Mouse (Mus musculus) heart, postnatal 0 days (tissue): ENCODE measurements at regions not wholly inside any gene's neighbourhood (a gene's known extent, or its start where the extent isn't known, plus 50 kb on each side); places are given as distances from the start of the nearest gene placed in this dataset.

Source experiments
- ATAC-seq: fragments of 200-750 bp; cut with Nextera tagmentation; 2 replicates; pipeline ENCODE4 v1.8.0; 2017; ENCODE audit warnings: low read depth, moderate number of reproducible peaks, moderate library complexity; ENCODE audit not compliant: insufficient read depth
- DNase-seq: peaks from one replicate; pipeline ENCODE4 v3.0.0-alpha.2; 2016; ENCODE audit warnings: low spot score
- H3K27ac ChIP-seq: fragments of 300-500 bp; sonication (generic); 2 replicates; pipeline ENCODE4 v1.5.1; 2014; ENCODE audit warnings: low read depth, mild to moderate bottlenecking
- H3K27me3 ChIP-seq: fragments of 300-500 bp; sonication (generic); 2 replicates; pipeline ENCODE4 v1.6.1; 2014; ENCODE audit warnings: low read length, mixed read lengths; ENCODE audit not compliant: control insufficient read depth, insufficient read depth
- H3K36me3 ChIP-seq: fragments of 300-500 bp; sonication (generic); replicated peaks from 2 replicates; pipeline ENCODE4 v1.6.1; 2014; ENCODE audit warnings: low read length, mixed read lengths; ENCODE audit not compliant: control insufficient read depth, insufficient read depth
- H3K4me1 ChIP-seq: fragments of 300-500 bp; sonication (generic); 2 replicates; pipeline ENCODE4 v1.6.1; 2014; ENCODE audit warnings: antibody characterized with exemption; ENCODE audit not compliant: control insufficient read depth, insufficient read depth
- H3K4me2 ChIP-seq: fragments of 300-500 bp; sonication (generic); 2 replicates; pipeline ENCODE4 v1.6.1; 2014; ENCODE audit warnings: low read depth, mild to moderate bottlenecking, low read length, moderate library complexity
- H3K4me3 ChIP-seq: fragments of 300-500 bp; sonication (generic); 2 replicates; pipeline ENCODE4 v1.5.1; 2014; ENCODE audit warnings: low read depth, low read length
- H3K9ac ChIP-seq: fragments of 300-500 bp; sonication (generic); replicated peaks from 2 replicates; pipeline ENCODE4 v1.6.1; 2014; ENCODE audit warnings: low read depth, low read length, mixed read lengths
- H3K9me3 ChIP-seq: fragments of 300-500 bp; sonication (generic); replicated peaks from 2 replicates; pipeline ENCODE4 v1.6.1; 2016; ENCODE audit warnings: low read length; ENCODE audit not compliant: control insufficient read depth
- CTCF ChIP-seq: IDR thresholded peaks from 2 replicates; pipeline ENCODE4 v1.5.1; 2016; ENCODE audit warnings: antibody characterized with exemption, control low read depth, low read depth
- EP300 ChIP-seq: IDR thresholded peaks from 2 replicates; pipeline ENCODE4 v1.6.1; 2016; ENCODE audit warnings: antibody characterized with exemption, low read depth
- WGBS: fragments of 180-500 bp; shearing (Covaris S2); extraction: QIAGEN DNeasy Blood & Tissue Kit; methylation state at CpG from one replicate; pipeline ENCODE4 v1.1.7; 2014; 5-methylcytosine and 5-hydroxymethylcytosine counted together

DNA sequence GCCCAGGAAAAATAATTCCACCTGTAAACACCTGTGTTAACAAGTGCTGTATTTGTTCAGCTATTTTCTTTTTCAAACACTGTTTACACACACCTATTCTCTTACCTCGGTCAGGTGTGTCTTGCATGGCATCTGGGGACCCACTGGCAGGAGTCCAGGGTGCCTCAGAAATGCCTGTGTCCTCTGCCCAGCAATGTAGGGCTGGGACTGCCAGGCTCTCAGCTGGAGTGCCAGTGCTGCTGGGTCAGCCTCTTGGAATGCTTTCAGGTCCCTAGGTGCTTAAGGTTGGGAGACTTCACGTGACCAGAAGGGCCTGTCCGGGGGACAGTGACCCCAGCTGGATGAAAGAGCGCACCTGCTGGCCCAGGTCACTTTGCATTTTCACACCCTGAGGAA is 112.4 kb upstream of the Id2 start:
- WGBS = 58% methylated on average over 4 of the region's 4 CpGs
- no peak for TF ChIP-seq EP300
- TF ChIP-seq CTCF = no peak
- no peak overlapping the region for H3K27ac ChIP-seq

DNA sequence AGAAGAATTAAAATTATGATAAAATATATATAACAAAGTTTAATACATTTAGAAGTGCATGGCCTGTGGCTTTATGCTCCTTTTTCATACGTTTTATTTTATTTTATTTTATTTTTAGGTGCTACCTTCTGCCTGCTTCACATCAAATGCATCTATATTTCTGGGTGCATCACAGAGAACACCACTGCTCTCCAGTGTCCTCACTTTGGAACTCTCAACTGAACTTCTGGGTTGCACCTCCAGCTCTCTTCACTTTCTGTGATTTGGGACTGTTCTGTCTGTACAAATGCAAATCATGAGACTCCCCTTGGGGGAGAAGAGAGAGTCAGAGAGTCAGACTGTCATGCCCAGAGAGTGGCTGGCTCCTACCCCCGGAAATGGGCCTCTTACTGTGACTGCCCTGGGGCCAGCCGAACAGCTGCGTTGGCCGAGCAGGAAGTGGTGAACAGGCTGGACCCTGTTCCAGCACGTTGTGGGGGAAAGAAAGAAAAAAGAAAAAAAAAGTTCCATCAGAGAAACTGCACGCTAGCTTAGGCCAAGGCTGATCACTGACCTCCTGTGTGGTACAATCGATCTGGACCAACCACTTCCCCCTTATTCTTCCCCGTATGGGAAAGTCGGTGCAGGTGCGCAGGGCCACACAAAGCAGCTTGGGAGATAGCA is 111.9 kb upstream of the Id2 start:
- ATAC-seq (peak; percentile 33; the same call in 1 of the 2 replicates), DNase-seq (no peak)
- Histone ChIP-seq H3K27ac (no peak overlapping the region), H3K4me1 (no peaks in the 10 kb centered on the region; the same call in 1 of the 2 replicates), H3K36me3 (no peaks in the 10 kb centered on the region), H3K9ac (no peak overlapping the region), H3K9me3 (no peaks in the 10 kb centered on the region), H3K4me2 (no peak overlapping the region), H3K27me3 (no peaks in the 10 kb centered on the region), H3K4me3 (no peak overlapping the region)
- WGBS = 46% methylated on average over 11 of the region's 11 CpGs
- TF ChIP-seq EP300 (no peak), CTCF (no peak)

More for the DNA sequence above, 112.4 kb upstream of the Id2 start:
- no peaks in the 10 kb centered on the region for H3K36me3 ChIP-seq
- no peak for ATAC-seq
- no peaks in the 10 kb centered on the region for H3K27me3 ChIP-seq
- DNase-seq = no peak
- no peaks in the 10 kb centered on the region for H3K9me3 ChIP-seq
- H3K9ac ChIP-seq = no peak overlapping the region
- no peak overlapping the region for H3K4me3 ChIP-seq
- no peaks in the 10 kb centered on the region; the same call in 1 of the 2 replicates for H3K4me1 ChIP-seq
- no peak overlapping the region for H3K4me2 ChIP-seq

DNA sequence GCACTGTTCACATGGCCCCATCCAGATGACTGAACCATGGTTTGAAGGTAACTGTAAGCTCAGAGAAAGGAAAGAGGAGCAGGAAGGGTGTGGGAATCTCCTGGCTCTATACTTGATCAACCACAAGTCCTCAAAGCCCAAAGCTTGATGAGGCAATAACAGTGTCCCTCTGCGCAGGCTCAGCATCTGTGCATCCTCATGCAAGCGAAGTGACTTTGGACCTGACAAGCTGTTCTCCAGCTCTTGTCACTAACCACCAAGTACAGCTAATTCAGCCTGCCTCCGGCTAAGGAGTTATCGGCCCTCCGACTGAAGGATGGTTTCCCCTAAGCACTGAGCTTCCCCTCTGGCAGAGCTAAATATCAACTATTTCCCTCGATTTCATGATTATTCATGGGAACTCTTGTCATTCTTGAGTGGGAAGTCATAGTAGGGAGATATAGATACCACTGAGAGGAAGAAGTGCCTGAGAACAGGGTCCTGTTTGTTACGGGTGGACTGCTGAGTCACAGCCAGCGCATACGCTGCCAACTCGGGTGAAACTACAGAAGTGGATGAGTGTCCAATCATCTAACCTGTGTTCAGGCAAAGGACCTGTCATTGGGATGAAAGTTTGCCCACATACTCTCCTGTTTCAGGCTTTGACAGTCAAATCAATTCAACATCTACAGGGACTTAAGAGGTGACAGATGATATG is 106.6 kb upstream of the Id2 start:
- no peak for DNase-seq
- H3K36me3 ChIP-seq = no peaks in the 10 kb centered on the region
- ATAC-seq = no peak
- 79% methylated on average over 10 of the region's 10 CpGs for WGBS
- H3K4me1 ChIP-seq = no peaks in the 10 kb centered on the region
- no peak overlapping the region for H3K4me3 ChIP-seq
- no peaks in the 10 kb centered on the region for H3K27me3 ChIP-seq
- no peak for TF ChIP-seq CTCF
- no peak for TF ChIP-seq EP300
- no peak overlapping the region for H3K9ac ChIP-seq
- H3K4me2 ChIP-seq = no peak overlapping the region
- H3K9me3 ChIP-seq = 0 out of 2 replicates have a peak, but pooled peaks cover 5% of the 10 kb centered on the region
- no peak overlapping the region for H3K27ac ChIP-seq

DNA sequence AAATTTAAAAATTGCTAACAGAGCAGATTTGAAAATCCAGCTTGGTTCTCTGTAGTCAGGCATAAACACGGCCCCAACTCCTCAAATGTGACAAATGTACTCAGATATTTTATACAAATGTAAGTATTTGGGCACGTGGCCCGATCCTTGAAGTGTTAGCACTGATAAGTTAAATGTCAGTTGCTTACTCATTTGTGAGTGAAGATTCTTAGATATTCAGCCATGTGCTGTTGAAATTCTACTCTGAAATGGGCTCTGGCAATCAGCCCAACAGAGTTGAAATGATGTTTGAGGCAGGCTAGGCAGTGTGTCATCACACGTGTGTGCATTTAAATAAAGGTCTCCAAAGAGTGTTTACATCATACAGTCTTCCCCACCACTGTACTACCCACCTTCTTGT is 103.2 kb upstream of the Id2 start:
- no peak overlapping the region for H3K4me2 ChIP-seq
- no peak overlapping the region for H3K27ac ChIP-seq
- no peaks in the 10 kb centered on the region for H3K4me1 ChIP-seq
- no peaks in the 10 kb centered on the region for H3K36me3 ChIP-seq
- no peak overlapping the region for H3K9ac ChIP-seq
- no peak for DNase-seq
- 66% methylated on average over 4 of the region's 4 CpGs for WGBS
- no peak overlapping the region for H3K4me3 ChIP-seq
- TF ChIP-seq EP300 (no peak), CTCF (no peak)
- ATAC-seq = no peak
- no peaks in the 10 kb centered on the region for H3K27me3 ChIP-seq
- 0 out of 2 replicates have a peak, but pooled peaks cover 5% of the 10 kb centered on the region for H3K9me3 ChIP-seq

DNA sequence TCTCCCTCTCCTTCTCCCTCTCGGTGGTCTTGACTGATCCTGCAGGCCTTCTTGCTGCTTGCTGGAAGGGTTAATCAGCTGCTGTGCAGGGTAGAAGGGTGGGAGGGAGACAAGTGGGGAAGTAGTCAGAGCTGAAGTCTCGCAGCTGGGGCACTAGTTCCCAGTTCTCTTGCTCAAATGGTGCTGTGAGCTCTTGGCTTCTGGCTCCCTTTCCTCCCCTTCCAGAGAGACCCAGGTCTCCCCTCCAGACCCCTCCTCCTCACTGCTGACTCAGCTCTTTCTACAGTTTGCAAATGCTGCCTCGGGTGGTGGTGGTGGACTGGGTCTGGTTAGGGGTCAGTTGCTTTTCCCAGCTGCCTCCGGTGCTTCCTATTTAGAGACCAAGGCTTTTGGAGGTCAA is 100.8 kb upstream of the Id2 start:
- WGBS = 24% methylated on average over 4 of the region's 4 CpGs
- H3K4me2 ChIP-seq = no peak overlapping the region
- TF ChIP-seq EP300 = no peak
- TF ChIP-seq CTCF = no peak
- H3K4me3 ChIP-seq = no peak overlapping the region
- no peaks in the 10 kb centered on the region for H3K36me3 ChIP-seq
- DNase-seq (no peak), ATAC-seq (no peak)
- H3K27me3 ChIP-seq = no peaks in the 10 kb centered on the region
- H3K27ac ChIP-seq = no peak overlapping the region
- H3K9ac ChIP-seq = no peak overlapping the region
- H3K9me3 ChIP-seq = 0 out of 2 replicates have a peak, but pooled peaks cover 5% of the 10 kb centered on the region
- no peaks in the 10 kb centered on the region for H3K4me1 ChIP-seq
